Mouse (Mus musculus) cerebellum, adult 11 months (tissue): Measurements from ENCODE around the gene 9130230L23Rik.
"Not testable (repeated sequence)": the region's sequence is repeated elsewhere in the genome, so short reads cannot be mapped to it uniquely, and the experiment has no call there.

ENCODE experiments used
- DNase-seq: peaks from one replicate; pipeline ENCODE4 v3.0.0; 2022

The 9130230L23Rik gene

GRCm38 (mm10) chr5:66005041-66005678 is 1.1 kb upstream of the 9130230L23Rik start:
- DNase-seq, result no peak

GRCm38 (mm10) chr5:66001232-66001631 is 2.9 kb downstream of the 9130230L23Rik start:
- no peak for DNase-seq

- DNase-seq, result no peak
Measured at GRCm38 (mm10) chr5:66000567-66001125, 3.4 kb downstream of the 9130230L23Rik start.

- no peak for DNase-seq
Measured at GRCm38 (mm10) chr5:66000074-66000473, 4.0 kb downstream of the 9130230L23Rik start.

GRCm38 (mm10) chr5:65999106-65999505 is 5.0 kb downstream of the 9130230L23Rik start:
- no peak for DNase-seq

- DNase-seq, result no peak
Measured at GRCm38 (mm10) chr5:65997813-65998212, 6.3 kb downstream of the 9130230L23Rik start.

- no peak for DNase-seq
Measured at GRCm38 (mm10) chr5:65994643-65995042, 9.4 kb downstream of the 9130230L23Rik start.

GRCm38 (mm10) chr5:65991191-65991590 is 12.9 kb downstream of the 9130230L23Rik start:
- DNase-seq, result no peak

GRCm38 (mm10) chr5:65987004-65987403 is 17.1 kb downstream of the 9130230L23Rik start:
- not testable (repeated sequence) for DNase-seq

GRCm38 (mm10) chr5:65986426-65986825 is 17.7 kb downstream of the 9130230L23Rik start:
- DNase-seq, result no peak

- DNase-seq, result no peak
Measured at GRCm38 (mm10) chr5:65975731-65976130, 28.4 kb downstream of the 9130230L23Rik start.

- no peak for DNase-seq
Measured at GRCm38 (mm10) chr5:65973189-65973588, 30.9 kb downstream of the 9130230L23Rik start.

- DNase-seq, result no peak
Measured at GRCm38 (mm10) chr5:65968004-65968403, 36.1 kb downstream of the 9130230L23Rik start.

GRCm38 (mm10) chr5:65967091-65967490 is 37.0 kb downstream of the 9130230L23Rik start:
- no peak for DNase-seq

- DNase-seq, result no peak
Measured at GRCm38 (mm10) chr5:65965771-65966279, 38.3 kb downstream of the 9130230L23Rik start.

- DNase-seq, result no peak
Measured at GRCm38 (mm10) chr5:65963291-65963690, 40.8 kb downstream of the 9130230L23Rik start.

GRCm38 (mm10) chr5:65960597-65960950 is 43.5 kb downstream of the 9130230L23Rik start:
- DNase-seq, result no peak

- DNase-seq, result no peak
Measured at GRCm38 (mm10) chr5:65959893-65960596, 44.0 kb downstream of the 9130230L23Rik start.

- no peak for DNase-seq
Measured at GRCm38 (mm10) chr5:65958597-65958996, 45.5 kb downstream of the 9130230L23Rik start.

- DNase-seq, result no peak
Measured at GRCm38 (mm10) chr5:65956144-65957008, 47.7 kb downstream of the 9130230L23Rik start.

- DNase-seq, result peak; percentile 20
Measured at GRCm38 (mm10) chr5:65955343-65956143, 48.5 kb downstream of the 9130230L23Rik start.
